Mouse (Mus musculus) stomach, postnatal 0 days (tissue): ENCODE measurements around the gene Msi2.

Experiments used
- CTCF ChIP-seq: IDR thresholded peaks from 2 replicates; pipeline ENCODE4 v1.5.1; 2016; ENCODE audit warnings: antibody characterized with exemption, low read depth, mild to moderate bottlenecking, moderate library complexity
- EP300 ChIP-seq: optimal IDR thresholded peaks from 2 replicates; pipeline ENCODE3; 2016; ENCODE audit warnings: antibody characterized with exemption

DNA sequence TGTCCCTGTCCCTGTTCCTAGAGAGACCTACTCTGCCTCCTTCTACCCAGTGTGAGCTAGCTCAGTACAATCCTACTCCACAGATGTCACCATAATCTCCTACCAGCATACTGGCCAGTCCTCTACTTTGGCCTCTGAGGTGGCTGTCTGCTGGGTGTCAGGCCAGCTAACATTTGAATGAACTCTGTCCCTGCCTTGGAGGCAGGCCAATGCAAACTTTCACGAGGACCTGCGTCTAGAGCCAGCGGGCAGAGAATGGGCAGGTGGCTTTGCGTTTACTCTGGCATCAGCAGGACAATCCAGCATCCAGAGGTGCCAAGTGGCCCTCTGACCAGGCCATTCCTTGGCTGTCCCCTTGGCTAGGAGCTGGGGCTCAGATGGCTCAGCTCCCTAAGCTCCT is 331.4 kb downstream of the Msi2 start:
- no peak for TF ChIP-seq CTCF
- no peak for TF ChIP-seq EP300
